Mouse (Mus musculus): ENCODE data around the gene Tyk2.
A peak's percentile ranks its signal among the peaks of the same experiment; 100 is the strongest.

Tyk2 gene

DNA sequence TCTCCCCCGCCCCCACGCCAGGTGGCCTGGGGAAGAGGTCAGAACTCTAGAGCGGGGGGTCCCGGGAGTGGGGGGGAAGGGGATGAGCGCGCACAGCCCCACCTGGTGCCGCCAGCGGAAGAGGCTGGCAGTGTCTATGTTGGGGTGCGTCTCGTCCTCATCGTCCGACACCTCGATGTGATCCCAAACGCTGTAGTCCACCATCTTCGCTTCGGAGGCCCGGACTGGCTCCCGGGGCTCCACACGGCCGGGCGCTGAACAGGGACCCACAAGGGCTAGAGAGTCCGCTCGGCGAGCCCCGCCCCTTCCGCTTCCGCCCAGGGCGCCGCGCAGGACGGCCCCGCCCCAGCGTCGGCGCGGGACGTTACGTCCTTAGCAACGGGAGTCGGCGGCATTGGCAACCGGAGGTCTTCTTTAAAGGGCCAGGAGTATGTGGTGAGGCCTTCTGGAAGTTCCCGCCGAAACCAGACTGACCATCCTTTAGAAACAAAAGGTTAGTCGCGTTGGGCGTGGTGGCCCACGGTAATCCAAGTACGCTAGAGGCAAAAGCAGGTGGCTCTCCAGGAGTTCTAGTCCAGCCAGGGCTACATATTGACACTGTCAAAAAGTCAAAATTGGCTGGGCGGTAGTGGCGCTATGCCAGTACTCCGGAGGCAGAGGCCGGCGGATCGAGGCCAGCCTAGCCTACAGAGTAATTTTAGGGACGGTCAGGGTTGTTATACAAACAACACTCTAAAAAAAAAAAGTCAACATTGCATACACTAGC, 18.8 kb upstream of the Tyk2 start, which contains the start of gene Cdc37:
Gene Cdc37, minus strand, starts transcription at position 329 of the 766 bp plus-strand sequence.
- DNase-seq (ENCODE audit: low read depth), result peak; percentile 95

DNA sequence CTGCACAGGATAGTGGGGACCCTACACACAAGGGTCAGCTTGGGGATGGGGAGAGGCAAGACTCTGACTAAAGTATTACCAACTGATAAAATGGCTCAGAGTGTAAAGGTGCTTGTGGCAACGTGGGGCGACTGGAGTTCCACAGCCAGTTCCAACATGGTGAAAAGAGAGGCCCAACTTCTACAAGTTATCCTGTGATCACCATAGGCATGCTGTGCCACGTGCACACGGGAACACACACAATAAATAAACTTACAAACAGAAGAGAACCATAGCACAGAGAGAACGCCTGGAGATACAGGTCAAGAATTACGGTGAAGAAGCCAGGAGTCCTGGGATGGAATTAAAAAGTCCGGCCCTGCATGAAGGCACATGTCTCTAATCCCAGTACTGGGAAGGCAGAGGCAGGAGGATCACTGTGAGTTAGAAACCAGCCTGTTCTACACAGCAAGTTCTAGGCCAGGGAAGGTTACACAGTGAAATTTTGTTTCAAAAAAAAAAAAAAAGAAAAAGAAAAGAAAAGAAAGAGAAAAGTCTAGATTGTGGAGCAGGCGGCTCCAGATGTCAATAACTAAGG, 18.1 kb upstream of the Tyk2 start:
- DNase-seq (ENCODE audit: low read depth), result no peak

DNA sequence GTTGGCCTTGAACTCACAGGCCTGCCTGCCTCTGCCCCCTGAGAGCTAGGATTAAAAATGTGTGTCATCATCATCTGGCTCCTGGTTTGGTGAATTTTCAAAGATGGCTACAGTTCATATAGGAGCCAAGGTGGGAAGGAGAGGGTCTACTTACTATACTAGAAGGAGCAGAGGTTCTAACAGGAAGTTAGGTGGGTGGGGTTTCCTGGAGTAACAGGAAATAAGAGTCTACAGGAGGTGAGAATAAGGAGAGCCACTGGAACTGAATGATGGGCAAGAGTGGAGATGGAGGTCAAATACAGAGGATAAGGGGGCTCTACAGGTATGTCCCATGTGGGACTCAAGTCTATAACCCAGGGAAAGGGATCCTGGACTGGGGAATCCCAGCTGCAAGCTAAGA, 17.4 kb upstream of the Tyk2 start:
- peak; percentile 56 for DNase-seq (ENCODE audit: low read depth)

DNA sequence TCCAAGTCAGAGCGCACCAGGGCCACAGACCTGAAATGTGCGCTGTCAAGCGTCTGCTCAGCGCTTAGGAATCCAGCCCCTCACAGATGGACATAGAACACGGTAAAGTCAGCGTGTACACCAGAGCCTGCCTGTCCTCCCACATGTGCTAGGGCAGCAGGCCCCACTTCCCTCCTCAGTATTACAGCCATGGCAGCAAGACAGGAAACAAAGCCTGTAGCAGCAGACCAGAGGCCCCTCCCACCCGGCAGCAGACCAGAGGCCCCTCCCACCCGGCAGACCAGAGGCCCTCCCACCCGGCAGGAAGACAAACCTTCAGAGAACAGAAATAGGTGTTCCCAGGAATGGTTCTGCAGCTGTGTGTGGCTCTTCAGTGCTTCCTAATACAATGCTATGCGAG, 15.7 kb upstream of the Tyk2 start:
- peak; percentile 88 for DNase-seq (ENCODE audit: low read depth)

DNA sequence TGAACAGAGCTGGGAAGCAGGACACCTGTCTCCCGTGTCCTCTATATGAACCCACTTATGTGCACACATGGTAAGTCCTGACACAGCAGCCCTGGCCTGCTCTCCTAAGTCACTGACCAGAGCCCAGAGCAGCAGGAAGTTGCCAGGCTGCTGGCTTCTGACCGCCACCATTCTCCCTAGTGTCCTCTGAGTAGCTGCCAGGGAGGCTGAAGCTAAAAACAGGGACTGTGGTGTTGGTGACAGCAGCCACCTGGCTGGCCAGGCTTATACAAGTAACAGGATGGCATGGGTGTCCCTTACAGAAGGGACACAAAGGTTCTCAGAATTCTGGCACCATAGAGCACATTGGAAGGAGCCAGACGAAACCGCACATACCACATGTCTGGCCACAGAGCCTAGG, 14.4 kb upstream of the Tyk2 start:
- DNase-seq (ENCODE audit: low read depth), result no peak

DNA sequence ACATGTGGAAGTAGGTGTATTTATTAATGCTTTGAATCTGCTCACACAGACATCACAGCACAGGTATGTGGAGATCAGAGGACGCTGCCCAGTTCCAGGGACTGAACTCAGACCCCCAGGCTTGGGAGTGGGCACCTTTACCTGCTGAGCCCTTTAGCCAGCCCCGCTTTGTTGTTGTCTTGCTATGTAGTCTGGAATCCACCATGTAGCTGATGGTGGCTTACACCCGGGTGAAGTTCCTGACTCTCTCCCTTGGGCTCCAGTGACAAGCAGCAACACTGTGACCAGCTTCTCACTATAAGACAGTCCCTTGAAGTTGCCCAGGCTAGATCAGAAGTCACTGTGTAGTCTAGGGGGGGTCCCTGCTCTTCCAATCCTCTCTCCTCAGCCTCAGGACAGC, 13.3 kb upstream of the Tyk2 start:
- no peak for DNase-seq (ENCODE audit: low read depth)

DNA sequence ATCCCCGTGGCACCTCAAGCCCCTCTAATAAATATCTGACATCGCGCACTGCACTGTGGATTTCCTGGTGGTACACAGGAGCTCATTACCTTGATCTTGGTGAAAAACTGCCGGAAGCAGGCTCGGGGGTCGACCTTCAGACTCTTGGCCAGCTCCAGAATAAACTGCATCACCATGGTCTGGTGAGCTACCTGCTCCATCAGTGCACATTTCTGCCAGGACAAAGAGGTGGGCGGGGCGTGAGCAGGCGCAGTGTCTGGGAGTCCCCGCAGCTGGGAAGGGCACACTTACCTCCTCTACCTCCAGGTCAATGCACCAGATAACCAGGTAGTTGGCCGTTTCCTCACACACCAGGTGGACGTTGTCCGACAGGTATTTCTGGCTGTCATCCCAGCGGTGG, 10.9 kb upstream of the Tyk2 start:
- no peak for DNase-seq (ENCODE audit: low read depth)

DNA sequence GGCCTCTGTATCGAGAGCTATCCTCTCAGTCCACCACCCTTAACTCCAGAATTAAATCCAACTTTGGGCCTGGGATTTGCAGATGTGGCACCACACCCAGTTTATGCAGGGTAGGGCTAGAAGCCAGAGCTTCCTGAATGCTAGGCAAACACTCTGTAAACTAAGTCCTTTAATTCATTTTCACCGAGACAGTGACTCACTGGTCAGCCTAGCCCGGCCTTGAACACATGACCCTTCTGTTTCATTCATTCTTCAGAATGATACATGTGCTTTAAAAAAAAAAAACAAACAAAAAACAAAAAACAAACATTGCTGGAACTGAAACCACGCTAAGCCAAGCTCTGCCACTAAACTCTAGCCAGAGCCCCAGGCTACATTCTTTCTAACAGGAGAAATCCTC, 7.3 kb upstream of the Tyk2 start:
- no peak for DNase-seq (ENCODE audit: low read depth)

DNA sequence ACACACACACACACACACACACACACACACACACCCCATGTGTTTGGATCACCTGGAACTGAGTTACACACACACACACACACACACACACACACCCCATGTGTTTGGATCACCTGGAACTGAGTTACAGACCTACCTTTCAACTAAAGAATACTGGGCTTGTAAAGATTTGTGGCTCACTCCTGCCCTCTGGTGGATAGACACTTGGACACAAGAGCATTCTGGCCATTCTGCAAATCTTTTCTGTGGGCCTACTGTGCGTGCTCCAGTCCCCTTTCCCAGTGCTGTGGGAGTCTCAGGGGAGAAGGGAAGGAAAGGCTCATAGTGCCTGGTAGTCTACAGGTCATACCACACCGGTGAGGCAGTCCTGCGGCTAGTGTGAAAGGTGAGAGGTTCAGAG, 6.2 kb upstream of the Tyk2 start:
- DNase-seq (ENCODE audit: low read depth), result peak; percentile 95

DNA sequence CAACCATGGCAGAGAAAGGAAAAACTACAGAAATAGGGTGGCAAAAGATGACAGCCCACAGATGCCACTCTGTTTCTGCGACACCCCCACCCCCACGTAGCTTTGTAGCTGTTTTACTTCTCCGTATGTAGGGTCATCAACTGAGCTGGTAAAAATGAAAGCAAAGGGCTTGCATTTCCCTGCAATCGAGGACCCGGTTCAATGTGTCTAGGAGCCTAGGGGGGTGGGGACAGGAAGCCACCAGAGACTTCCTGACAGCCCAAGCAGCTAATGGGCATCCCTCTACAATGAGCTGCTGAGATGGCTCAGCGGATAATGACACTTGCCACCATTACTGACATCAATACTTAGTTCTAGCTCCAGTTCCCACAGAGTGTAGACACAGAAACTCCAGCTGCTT, 5.4 kb upstream of the Tyk2 start:
- DNase-seq (ENCODE audit: low read depth), result peak; percentile 89

DNA sequence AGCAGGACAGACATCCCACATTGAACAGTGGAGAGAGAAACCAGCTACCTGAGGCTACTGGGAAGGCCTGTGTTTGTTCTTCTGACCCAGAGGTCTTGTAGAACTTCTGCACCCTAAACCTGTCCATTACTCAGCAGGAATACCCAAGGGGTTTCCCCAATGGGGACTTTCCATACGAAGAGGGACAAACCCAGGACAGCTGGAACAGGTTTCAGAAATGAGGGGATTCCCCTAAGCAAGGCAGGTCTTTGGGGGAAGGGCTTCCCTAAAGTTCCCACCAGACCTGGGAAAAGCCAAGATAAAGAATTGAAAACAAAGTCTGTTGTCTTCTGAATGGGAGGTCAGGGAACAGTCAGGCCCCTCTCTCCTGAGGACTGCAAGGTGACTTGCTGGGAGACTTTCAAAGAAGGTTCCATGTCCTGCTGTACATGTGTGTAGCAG, 4.9 kb upstream of the Tyk2 start:
- peak; percentile 90 for DNase-seq (ENCODE audit: low read depth)

DNA sequence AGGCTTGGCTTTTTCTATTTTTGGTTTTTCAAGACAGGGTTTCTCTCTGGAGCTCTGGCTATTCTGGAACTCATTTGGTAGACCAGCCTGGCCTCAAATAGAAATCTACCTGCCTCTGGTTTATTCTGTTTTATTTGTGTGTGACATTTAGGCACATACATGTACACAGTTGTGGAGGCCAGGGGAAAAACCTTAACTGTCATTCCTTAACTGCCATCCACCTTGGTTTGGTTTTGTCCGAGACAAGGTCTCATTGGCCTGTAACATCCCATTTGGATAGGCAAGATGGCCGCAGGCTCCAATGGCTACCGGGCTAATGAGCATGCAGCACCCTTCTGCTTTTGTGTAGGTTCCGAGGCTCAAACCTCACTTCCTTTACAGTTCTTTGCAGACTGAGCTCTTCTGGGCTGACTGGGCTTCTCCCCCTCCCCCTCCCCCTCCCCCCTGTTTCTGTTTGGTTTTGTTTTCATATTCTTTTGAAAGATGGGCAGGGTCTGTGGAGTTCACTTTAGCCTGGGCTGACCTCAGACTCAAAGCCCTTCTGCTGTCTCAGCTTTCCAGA, 4.4 kb upstream of the Tyk2 start:
- no peak for DNase-seq (ENCODE audit: low read depth)

DNA sequence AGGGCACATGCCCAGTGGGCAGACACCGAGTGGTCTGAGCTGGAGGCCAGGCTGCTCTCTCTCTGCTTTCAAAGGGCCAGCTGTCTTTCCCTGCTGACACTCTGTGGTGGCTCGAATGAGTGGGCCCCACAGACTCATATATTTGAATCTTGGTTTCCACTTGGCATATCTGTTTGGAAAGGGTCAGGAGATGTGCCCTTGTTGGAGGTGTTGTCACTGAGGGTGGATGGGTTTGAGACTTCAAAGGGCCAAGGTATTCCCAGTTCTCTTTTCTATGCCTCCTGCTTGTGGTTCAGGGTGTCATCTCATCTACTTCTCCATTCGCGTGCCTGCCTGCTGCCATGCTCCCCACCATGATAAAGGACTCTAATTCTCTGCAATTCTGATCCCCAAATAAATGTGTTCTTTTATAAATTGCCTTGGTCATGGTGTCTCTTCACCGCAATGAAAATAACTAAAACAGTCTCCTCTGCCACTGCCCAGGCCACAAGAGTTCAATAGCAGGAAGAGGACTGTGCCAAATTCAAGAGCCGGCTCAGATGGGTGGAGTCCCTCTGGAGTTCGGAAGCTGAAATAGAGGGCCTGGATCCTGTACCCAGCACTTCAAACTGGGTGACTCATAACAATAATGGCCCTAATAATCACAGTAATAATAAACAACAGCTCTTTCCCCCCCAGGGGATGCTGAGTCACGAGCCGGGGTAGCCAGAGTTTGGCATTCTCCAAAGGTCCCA, 3.7 kb upstream of the Tyk2 start:
- peak; percentile 52 for DNase-seq (ENCODE audit: low read depth)

DNA sequence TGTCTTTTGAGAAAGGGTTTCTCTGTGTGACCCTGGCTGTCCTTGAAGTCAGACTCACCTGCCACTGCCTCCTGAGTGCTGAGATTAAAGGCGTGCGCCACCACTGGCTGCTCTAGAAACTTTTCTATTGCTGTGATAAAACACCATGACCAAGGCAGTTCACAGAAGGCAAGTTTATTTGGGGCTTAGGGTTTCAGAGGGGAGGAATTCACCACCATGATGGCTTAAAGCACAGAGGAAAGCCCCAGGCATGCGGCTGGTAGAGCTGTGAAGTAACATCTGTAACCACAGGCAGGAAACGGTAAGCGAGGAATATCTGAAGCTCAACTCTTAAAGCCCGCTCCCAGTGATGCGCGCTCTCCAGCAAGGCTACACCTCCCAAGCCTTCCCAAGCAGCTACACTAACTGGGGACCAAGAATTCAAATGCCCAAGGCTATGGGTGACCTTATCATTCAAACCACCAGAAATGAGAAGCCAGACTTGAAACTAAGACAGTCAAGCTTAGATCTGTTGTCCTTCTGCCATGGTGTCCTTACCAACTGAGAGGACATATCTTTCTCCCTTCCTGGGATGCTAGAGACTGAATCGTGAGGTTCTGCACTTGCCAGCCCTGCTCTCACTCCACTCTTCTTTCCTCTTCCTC, 2.1 kb upstream of the Tyk2 start:
- DNase-seq (ENCODE audit: low read depth), result peak; percentile 91

DNA sequence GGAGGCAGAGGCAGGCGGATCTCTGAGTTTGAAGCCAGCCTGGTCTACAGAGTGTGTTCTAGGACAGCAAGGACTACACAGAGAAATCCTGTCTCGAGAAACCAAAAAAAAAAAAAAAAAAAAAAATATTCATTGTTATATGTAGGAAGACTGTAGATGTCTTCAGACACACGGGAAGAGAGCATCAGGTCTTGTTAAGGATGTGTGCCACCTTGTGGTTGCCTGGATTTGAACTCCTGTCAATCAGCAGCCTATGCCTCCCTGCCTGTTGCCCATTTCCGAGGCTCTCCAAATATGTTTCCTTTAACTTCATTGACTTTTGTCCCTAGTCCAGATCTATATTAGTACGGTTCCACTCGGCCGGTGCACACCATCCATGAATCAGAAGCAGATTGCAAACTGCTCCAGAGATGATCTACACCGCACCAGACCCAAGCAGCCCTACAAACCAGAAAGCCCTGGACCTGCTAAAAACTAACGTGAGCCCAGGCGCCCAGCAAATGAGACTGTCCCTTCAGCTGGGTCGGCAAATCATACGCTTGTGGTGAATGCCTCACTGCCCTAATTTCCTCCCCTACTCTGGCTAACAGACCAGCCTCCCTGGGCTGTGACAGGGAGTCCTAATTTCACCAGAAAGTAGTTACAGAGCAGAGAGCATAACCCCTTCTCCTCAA, 1.2 kb upstream of the Tyk2 start:
- DNase-seq (ENCODE audit: low read depth), result peak; percentile 72

DNA sequence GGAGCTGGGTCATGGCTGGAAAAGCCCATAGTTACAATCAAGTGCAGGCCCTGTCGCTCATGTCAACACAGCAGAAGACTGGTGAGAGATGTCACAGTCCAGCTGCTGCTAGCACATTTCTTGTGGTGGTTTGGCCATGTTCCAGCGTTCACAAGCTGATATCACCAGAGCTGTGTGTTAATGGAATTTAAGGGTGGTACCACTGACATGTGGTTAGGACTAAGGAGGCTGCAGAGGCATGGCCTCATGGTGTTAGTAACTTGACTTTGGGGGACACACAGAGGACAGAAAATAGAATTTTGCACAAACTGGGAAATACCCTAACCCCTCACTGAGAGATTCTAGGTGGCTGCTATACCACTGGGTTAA, 4.8 kb downstream of the Tyk2 start:
- no peak for DNase-seq (ENCODE audit: low read depth)

DNA sequence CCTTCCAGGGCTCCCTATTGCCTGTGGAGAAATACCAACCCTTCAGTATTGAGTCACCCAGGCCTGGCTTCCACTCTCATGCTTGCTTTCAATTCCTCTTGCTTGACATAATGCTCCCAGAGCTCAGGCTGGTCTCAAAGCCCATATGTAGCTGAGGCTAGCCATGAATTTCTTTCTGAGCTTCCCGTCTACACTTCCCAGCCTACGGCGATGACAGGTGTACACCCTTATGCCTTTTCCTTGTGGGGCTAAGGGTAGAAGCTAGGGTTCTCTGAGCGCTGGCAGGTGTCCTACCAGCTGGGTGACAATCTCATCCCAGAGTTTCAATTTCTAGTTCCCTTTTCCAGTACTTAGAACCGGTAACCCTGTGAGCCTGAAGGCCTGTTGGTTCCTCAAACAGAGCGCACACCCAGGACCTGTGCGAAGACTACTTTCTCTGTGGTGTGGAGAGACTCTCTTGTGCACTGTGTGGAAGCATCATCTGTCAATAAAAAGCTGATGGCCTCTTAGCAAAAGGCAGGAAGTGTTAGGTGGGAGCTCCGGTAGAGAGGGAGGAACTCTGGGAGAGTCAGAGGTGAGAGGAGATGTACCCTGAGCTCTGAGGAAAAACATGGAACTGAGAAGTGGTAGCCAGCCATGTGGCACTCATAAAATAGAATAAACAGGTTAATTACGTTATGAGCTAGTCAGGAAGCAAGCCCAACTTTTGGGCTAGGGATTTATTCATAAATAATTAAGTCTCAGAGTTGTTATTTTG, 5.4 kb downstream of the Tyk2 start:
- DNase-seq (ENCODE audit: low read depth), result no peak

DNA sequence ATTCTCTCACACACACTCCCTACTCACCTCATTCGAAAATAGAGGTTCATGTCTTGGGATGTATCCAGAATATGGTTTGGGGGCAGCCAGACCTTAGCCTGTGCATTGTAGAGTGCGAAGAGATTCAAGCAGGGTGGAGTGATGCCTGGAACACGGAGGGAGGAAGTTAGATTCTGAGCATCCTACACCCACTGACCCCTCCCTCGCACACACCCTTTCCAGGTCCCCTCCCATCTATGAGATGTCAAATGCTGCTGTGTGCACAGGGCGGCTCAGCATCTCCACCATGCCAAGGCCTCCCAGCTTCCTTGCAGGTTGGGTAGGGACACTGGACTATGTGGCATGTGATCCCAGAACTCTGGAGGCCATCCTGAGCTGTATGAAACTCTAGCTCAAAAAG, 6.2 kb downstream of the Tyk2 start:
- DNase-seq (ENCODE audit: low read depth), result no peak

DNA sequence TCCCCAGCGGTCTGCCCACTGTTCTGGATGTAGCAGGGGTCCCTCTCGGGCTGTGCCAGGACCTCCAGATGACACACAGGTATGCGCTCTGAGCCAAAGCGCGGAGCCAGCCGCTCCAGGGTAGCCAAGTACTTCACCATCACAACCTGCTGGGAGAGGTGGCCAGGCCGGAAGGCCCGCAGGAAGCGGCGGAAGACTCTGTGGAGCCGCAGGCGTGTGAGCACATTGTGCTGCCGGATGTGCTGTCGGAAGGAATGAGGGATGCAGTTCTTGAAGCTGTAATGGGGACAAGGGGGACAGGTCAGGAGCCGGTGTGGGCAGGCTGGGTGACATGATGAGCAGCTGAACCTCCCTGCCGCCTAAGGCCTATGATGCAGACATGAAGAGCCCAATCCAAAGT, 9.6 kb downstream of the Tyk2 start:
- DNase-seq (ENCODE audit: low read depth), result no peak

DNA sequence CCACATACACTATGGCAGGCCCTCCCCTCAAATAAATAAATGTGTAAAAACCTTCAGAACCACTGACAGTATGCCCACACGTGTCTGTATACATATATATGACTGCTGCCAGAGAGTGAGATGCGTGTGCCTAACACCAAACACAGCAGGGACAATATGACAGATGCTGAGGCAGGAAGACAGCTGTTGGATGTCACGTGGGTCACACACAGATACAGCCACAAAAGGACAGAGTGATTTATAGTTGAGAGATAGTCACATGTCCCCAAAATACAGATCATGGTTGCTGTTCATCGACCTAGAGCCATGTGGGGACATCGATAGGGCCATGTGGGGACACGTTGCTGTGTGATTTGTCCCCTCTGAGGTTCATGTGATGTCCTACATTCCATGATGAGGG, 14.0 kb downstream of the Tyk2 start:
- no peak for DNase-seq (ENCODE audit: low read depth)

DNA sequence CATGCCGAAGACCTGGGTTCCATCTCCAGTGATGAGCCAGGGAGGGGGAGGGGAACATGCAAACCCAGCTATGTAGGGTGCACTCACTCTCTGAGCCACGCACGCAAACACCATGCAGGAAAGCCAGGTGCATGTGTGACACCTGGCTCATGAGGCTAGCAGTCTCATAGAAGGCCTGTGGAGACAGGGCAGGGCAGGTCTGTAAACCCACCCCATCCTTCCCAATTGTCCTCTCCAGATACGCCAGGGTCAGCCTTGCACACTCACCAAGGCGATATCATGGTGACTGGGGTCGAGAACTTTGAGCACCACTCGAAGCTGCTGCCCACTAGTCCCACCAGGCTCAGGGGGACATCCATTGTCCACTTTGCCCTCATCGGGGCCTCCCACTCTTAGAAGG, 15.9 kb downstream of the Tyk2 start:
- DNase-seq (ENCODE audit: low read depth), result no peak
